Mouse (Mus musculus) midbrain, embryonic 16.5 days (tissue): ENCODE measurements around the gene Hoxc12. TPM values are rescaled to one million over a fixed set of nuclear protein-coding genes. Genes with fewer than 3 reads are reported as not detected.

Source experiments
- ATAC-seq: fragments of 200-750 bp; cut with Nextera tagmentation; 2 replicates; pipeline ENCODE4 v1.8.0; 2017; ENCODE audit warnings: moderate TSS enrichment
- H3K27ac ChIP-seq: fragments of 300-500 bp; sonication (generic); 2 replicates; pipeline ENCODE4 v1.5.1; 2014; ENCODE audit warnings: mild to moderate bottlenecking, low read length, mixed read lengths
- H3K27me3 ChIP-seq: fragments of 300-500 bp; sonication (generic); 2 replicates; pipeline ENCODE4 v1.6.1; 2014; ENCODE audit warnings: low read depth, low read length, mixed read lengths; ENCODE audit not compliant: control insufficient read depth, insufficient read depth
- H3K36me3 ChIP-seq: fragments of 300-500 bp; sonication (generic); 2 replicates; pipeline ENCODE4 v1.6.1; 2014; ENCODE audit warnings: mild to moderate bottlenecking, low read length, moderate library complexity, mixed read lengths; ENCODE audit not compliant: control insufficient read depth, insufficient read depth
- H3K4me1 ChIP-seq: fragments of 300-500 bp; sonication (generic); 2 replicates; pipeline ENCODE4 v1.6.1; 2014; ENCODE audit warnings: mild to moderate bottlenecking, low read length, mixed read lengths; ENCODE audit not compliant: control insufficient read depth, insufficient read depth
- H3K4me2 ChIP-seq: fragments of 300-500 bp; sonication (generic); 2 replicates; pipeline ENCODE4 v1.6.1; 2014; ENCODE audit warnings: mild to moderate bottlenecking, low read length, mixed read lengths
- H3K4me3 ChIP-seq: fragments of 300-500 bp; sonication (generic); 2 replicates; pipeline ENCODE4 v1.5.1; 2014; ENCODE audit warnings: low read depth, mild to moderate bottlenecking, low read length, moderate library complexity, mixed read lengths
- H3K9ac ChIP-seq: fragments of 300-500 bp; sonication (generic); 2 replicates; pipeline ENCODE4 v1.6.1; 2014; ENCODE audit warnings: low read depth, low read length, mixed read lengths
- H3K9me3 ChIP-seq: fragments of 300-500 bp; sonication (generic); replicated peaks from 2 replicates; pipeline ENCODE4 v1.6.1; 2014; ENCODE audit warnings: mild to moderate bottlenecking, low read length, mixed read lengths; ENCODE audit not compliant: control insufficient read depth, poor library complexity, severe bottlenecking
- WGBS: fragments of 180-500 bp; shearing (Covaris S2); extraction: QIAGEN DNeasy Blood & Tissue Kit; methylation state at CpG from one replicate; pipeline ENCODE4 v1.1.7; 2014; 5-methylcytosine and 5-hydroxymethylcytosine counted together
- polyA plus RNA-seq: library from polyadenylated mRNA; unstranded; fragments of >200 nt; fragmentation: Nextera tagmentation; extraction: Ambion mirVana; gene quantifications from 2 replicates; pipeline ENCODE4 v1.2.1, GENCODE M21; 2015

Gene Hoxc12
- polyA plus RNA-seq, 1 experiment from 2014 or later = not detected

DNA sequence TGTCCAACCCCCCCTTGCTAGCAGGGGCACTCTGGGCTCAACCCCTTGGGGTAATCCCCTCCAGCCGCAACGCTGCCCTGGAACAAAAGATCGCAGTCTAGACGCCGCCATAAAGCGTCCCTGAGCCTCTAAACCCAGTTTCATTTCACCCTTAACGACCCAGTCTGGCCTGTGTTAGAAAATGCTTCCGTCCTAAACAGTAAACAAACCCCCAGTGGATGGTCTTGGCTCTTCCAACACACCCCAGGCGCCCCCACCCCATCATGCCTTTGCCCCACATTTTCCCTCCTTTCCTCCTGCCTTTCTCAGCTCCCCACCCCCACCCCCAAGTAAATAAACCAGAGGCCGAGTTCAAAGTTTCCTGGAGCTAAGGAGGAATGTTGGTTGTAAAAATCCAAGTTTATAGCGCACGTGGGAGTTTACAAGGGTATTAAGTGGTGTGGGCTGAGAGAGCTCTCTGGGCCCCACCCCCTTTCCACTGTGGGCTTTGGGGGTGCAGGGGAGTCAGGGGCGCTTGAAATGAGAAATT lies 23.2 kb downstream of the Hoxc12 start:
- Histone ChIP-seq H3K9ac (no peak overlapping the region), H3K36me3 (no peaks in the 10 kb centered on the region), H3K27me3 (peaks cover 86% of the 10 kb centered on the region), H3K4me2 (no peak overlapping the region), H3K27ac (no peak overlapping the region), H3K9me3 (no peaks in the 10 kb centered on the region), H3K4me1 (no peaks in the 10 kb centered on the region), H3K4me3 (no peak overlapping the region)
- ATAC-seq = no peak
- 1% methylated on average over 13 of the region's 13 CpGs for WGBS

DNA sequence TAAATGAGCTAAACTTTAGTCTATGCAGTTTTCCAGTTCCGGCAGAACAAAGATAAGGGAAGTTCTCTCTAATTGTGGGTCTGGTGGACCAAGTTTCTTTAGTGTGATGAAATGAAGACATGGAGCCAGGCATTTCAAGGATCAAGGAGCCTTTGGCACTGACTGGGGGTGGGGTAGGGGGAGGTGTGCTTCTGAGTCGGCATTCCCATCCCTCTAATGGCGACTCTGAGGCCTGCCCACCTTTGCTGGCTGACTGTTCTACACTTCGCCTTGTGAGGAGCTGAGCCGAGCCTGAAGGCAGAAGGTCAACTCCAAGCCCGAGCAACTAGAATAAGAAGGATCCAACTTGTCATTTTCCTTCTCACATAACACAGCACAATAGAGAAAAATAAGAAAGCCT lies 25.2 kb downstream of the Hoxc12 start:
- no peaks in the 10 kb centered on the region for H3K36me3 ChIP-seq
- H3K4me1 ChIP-seq = peaks cover 2% of the 10 kb centered on the region; the same call in 1 of the 2 replicates
- no peak for ATAC-seq
- H3K27me3 ChIP-seq = peaks cover 88% of the 10 kb centered on the region
- WGBS = 6% methylated on average over 6 of the region's 6 CpGs
- no peak overlapping the region for H3K9ac ChIP-seq
- no peak overlapping the region for H3K27ac ChIP-seq
- H3K4me3 ChIP-seq = no peak overlapping the region
- H3K9me3 ChIP-seq = no peaks in the 10 kb centered on the region
- H3K4me2 ChIP-seq = no peak overlapping the region

DNA sequence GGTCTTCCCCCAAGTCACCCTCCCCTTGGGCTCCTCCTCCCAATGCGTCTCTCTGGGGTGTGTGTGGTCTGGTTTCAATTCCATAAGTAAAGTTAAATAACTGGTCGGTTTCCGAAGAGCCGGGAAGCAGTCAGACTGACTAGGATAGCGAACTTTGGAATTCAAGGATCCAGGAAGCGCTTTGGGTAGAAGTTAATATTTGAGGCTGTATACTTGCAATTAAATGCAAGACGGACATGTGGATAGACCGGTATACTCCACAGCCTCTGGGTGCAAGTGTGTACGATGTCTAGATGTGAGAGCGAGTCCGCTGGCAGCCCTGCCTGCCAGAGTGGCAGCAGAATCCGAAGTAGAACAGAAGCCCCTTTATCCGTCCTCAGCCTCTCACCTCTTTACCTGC lies 25.9 kb downstream of the Hoxc12 start:
- no peaks in the 10 kb centered on the region for H3K9me3 ChIP-seq
- 2% methylated on average over 13 of the region's 13 CpGs for WGBS
- ATAC-seq = no peak
- H3K4me1 ChIP-seq = peaks cover 3% of the 10 kb centered on the region; the same call in 1 of the 2 replicates
- no peaks in the 10 kb centered on the region for H3K36me3 ChIP-seq
- peaks cover 88% of the 10 kb centered on the region for H3K27me3 ChIP-seq
- H3K9ac ChIP-seq = no peak overlapping the region
- no peak overlapping the region for H3K4me3 ChIP-seq
- no peak overlapping the region for H3K27ac ChIP-seq
- no peak overlapping the region for H3K4me2 ChIP-seq

DNA sequence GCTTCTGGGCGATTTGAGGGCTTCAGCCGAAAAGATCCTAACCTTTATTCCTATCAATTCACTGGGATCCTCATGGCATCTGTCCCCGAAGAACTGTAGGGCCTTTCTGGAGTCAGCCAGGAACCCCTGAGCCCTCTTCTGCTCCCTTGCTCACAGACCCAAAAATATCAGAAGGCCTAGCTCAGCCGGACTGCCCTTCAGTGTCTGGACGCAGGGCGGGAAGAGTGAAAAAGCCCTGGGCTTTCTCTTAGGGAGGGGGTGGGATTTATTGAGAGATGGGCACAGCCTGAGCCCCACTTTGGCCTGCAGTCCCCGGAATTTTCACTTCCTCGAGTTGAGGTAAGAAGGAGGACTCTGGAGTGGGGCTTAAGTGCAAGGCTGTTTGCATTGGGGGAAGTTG lies 26.7 kb downstream of the Hoxc12 start:
- H3K4me2 ChIP-seq = no peak overlapping the region
- H3K27ac ChIP-seq = no peak overlapping the region
- no peaks in the 10 kb centered on the region for H3K36me3 ChIP-seq
- 1% methylated on average over 8 of the region's 8 CpGs for WGBS
- H3K27me3 ChIP-seq = peaks cover 87% of the 10 kb centered on the region
- H3K9ac ChIP-seq = no peak overlapping the region
- H3K4me3 ChIP-seq = no peak overlapping the region
- ATAC-seq = no peak
- H3K4me1 ChIP-seq = peaks cover 3% of the 10 kb centered on the region; the same call in 1 of the 2 replicates
- H3K9me3 ChIP-seq = no peaks in the 10 kb centered on the region

DNA sequence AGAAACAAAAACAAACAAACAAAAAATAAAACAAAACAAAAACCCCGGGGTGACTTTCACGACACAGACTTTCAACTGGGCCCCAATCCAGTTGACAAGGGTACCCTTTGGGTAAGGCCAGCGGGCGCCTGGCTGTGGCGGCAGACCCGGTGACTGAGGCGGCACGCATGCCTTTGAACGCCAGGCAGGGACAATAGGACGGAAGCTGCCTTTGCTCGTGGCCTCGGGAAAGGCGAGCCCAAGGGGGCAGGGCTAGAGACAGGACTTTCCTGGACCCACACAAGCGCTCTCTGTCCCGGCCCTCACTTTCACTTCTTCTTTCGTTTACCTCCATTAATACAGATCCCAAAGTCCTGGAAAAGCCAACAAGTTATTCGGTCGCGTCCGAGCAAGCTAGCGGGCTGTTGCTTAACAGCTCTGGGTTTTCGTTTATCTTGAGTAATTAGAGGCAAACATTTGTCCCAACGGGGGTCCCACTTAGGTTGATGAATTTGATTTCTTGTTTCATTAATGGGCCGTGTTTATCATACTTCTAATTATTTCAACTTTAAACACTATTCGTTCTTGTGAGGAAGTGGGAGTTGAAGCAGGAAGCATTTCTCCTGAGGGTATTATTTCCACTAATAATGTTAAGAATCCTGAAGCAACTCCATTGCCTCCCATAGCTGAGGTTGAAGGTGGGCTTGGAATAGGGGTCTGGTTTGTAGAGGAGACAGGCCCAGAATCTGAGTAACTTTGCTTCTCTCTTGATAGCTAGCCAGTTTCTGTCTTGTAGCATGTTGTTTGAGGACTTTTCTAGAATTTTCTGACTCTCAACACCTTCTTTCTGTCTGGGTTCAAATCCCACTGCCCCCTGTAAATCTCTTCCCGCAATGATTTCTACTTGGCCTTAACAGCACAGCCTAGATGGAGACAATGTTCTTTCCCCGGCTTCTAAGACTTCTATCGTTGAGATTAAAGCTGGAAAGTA lies 27.4 kb downstream of the Hoxc12 start:
- 2% methylated on average over 28 of the region's 28 CpGs for WGBS
- H3K4me1 ChIP-seq = peaks cover 3% of the 10 kb centered on the region; the same call in 1 of the 2 replicates
- H3K9ac ChIP-seq = no peak overlapping the region
- no peak overlapping the region for H3K4me3 ChIP-seq
- no peak for ATAC-seq
- no peak overlapping the region for H3K27ac ChIP-seq
- no peaks in the 10 kb centered on the region for H3K9me3 ChIP-seq
- no peaks in the 10 kb centered on the region for H3K36me3 ChIP-seq
- H3K27me3 ChIP-seq = peaks cover 87% of the 10 kb centered on the region
- H3K4me2 ChIP-seq = no peak overlapping the region

DNA sequence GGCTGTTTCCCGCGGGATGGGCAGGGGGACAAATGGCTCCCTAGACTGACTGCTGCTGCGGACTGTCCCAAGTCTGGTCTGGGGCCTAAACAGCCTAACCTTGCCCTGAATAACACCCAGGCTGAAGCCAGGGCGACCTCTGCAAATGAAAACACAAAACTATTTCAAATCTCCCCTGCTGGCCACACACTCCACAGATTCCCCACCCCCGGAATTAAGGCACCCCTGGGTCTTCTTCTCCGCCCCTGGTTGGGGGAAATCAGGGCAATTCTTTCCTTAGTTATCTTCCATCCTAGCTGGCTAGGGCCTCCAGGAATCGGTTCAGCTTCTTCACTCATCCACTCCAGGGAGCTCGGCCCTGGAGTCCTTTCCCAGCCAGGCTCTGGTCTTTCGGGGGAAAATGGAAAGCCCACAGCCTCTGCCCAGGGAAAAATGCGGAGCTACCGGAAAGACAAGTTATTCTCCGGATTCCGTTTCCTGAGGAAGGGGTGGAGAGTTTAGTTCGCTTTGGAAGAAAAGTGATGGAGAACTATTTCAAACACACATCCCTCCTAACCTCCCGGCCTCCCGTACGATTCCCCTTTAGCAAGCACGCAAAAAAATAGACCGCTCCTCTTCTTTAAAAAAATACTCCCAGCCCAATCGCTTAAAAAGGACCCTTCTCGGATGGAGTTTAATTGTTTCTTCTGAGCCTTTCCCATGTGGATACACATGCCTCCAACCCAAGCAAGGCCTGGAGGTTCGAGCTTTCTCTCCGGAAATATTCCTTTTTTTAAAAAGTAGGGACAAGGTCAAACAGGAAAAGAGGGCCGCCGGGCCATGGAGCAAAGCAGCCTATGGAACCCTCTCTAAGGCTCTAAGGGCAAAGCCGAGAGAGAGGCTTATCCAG lies 28.7 kb downstream of the Hoxc12 start:
- no peak for ATAC-seq
- Histone ChIP-seq H3K36me3 (no peaks in the 10 kb centered on the region), H3K27ac (no peak overlapping the region), H3K9ac (no peak overlapping the region), H3K9me3 (no peaks in the 10 kb centered on the region), H3K27me3 (peaks cover 90% of the 10 kb centered on the region), H3K4me1 (peaks cover 3% of the 10 kb centered on the region; the same call in 1 of the 2 replicates), H3K4me2 (no peak overlapping the region), H3K4me3 (no peak overlapping the region)
- WGBS = 3% methylated on average over 26 of the region's 26 CpGs

DNA sequence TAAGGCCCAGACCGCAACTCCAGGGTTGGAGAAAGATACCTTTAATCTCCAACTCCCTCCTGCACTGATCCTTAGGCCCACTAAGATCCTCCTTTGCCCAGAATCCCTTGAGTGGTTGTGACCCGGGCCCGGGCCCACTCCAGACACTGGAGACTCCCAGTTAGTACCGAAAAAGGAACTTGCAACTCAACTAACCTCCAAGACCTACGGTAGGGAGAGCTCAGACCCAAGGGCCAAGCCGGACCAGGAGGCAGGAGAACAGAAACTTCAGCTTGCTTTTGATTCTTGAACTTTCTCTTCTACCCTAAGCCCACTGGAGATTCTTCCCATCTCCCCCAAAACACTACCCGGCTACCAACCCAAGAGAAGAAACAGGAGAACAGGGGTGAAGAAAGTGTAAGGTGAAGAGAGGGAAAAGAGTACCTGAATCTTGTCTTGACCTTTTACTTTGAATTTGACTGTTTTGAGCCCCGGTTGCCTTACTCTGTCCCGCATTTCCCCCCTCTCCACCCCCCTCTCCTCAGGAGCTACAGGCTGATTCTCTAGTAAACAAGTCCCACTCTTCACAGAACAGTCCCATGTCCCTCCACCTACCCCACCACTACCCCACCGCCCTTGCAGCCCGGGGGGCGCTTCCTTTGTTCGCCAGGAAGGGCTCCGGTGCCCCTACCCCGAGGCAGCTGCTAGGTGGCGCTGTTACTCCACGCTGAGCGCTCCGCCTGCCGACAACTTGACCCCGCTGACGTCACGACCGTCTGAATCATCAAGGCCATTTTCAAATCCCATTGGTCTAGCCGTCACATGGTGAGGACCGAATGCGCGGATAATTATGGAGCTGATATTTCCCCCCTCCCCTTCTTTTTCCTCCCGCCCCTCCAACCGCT lies 29.6 kb downstream of the Hoxc12 start:
- Histone ChIP-seq H3K9ac (no peak overlapping the region), H3K27ac (no peak overlapping the region), H3K4me1 (peaks cover 3% of the 10 kb centered on the region; the same call in 1 of the 2 replicates), H3K36me3 (no peaks in the 10 kb centered on the region), H3K27me3 (peaks cover 91% of the 10 kb centered on the region), H3K4me2 (no peak overlapping the region), H3K4me3 (no peak overlapping the region), H3K9me3 (no peaks in the 10 kb centered on the region)
- ATAC-seq = no peak
- WGBS = 3% methylated on average over 30 of the region's 30 CpGs

DNA sequence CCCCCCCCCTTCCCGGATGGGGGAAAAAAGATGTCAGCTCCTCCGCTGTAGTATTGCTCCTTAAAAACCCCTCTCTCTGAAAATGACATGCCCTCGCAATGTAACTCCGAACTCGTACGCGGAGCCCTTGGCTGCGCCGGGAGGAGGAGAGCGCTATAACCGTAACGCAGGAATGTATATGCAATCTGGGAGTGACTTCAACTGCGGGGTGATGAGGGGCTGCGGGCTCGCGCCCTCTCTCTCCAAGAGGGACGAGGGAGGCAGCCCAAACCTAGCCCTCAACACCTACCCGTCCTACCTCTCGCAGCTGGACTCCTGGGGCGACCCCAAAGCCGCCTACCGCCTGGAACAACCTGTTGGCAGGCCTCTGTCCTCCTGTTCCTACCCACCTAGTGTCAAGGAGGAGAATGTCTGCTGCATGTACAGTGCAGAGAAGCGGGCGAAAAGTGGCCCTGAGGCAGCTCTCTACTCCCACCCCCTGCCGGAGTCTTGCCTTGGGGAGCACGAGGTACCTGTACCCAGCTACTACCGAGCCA lies 30.3 kb downstream of the Hoxc12 start, which contains the start of gene Hoxc10:
Gene Hoxc10 (plus strand): TSS at position 21 of the 536 bp plus-strand sequence.
- Histone ChIP-seq H3K36me3 (no peaks in the 10 kb centered on the region), H3K4me3 (no peak within 1 kb of the TSS), H3K4me1 (peaks cover 3% of the 10 kb centered on the region; the same call in 1 of the 2 replicates), H3K27me3 (peaks cover 89% of the 10 kb centered on the region), H3K4me2 (no peak within 1 kb of the TSS), H3K9ac (no peak within 1 kb of the TSS), H3K9me3 (no peaks in the 10 kb centered on the region), H3K27ac (no peak within 1 kb of the TSS)
- 4% methylated on average over 27 of the region's 27 CpGs for WGBS
- no peak for ATAC-seq
